Mouse (Mus musculus) bone marrow macrophage, adult 2 months (primary cell): Measurements from ENCODE around the gene Cped1.

ENCODE experiments used
- CTCF ChIP-seq: IDR thresholded peaks from 2 replicates; pipeline ENCODE4 v1.5.1; 2012; ENCODE audit warnings: low read depth, mild to moderate bottlenecking, low read length, moderate library complexity
- POLR2A ChIP-seq: IDR thresholded peaks from 2 replicates; pipeline ENCODE4 v1.6.1; 2012; ENCODE audit warnings: mild to moderate bottlenecking, low read depth, low read length, borderline replicate concordance

DNA sequence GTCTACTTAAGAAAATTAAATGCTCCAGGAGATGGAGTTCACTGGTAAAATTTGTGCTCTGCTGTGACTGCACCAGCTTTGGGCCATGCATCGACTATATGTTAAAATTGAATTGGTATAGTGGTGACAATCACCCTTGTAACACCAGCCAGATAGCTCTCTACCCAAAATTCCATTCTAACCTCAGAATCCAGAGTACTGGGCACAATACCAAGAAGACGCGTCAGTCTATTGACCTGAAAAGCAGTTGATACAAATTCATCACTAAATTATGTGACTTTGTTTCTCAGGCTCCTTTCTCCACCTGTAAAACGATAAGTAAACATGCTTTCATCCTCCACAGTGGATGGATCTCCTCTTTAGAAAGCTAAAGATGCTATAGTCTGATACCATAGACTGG lies 238.6 kb downstream of the Cped1 start:
- TF ChIP-seq POLR2A (no peak), CTCF (no peak)
